Mouse (Mus musculus) left cerebral cortex, adult 18-20 months (tissue): ENCODE measurements at regions not wholly inside any gene's neighbourhood (a gene's known extent, or its start where the extent isn't known, plus 50 kb on each side); places are given as distances from the start of the nearest gene placed in this dataset.
A peak's percentile ranks its signal among the peaks of the same experiment; 100 is the strongest.

ENCODE experiments used
- DNase-seq, 2 experiments: peaks; one replicate each; pipeline ENCODE4 v3.0.0; 2021 to 2022; ENCODE audit warnings: low spot score in 2 of 2, mixed read lengths in 1 of 2

- DNase-seq = no peak
These were observed 226.0 kb upstream of the Fam241a start for GRCm38 (mm10) chr3:128122111-128122510.

- no peak for DNase-seq
These were observed 224.7 kb upstream of the Fam241a start for GRCm38 (mm10) chr3:128120647-128121440.

GRCm38 (mm10) chr3:128113209-128113608 is 217.1 kb upstream of the Fam241a start:
- no peak for DNase-seq

GRCm38 (mm10) chr3:128110406-128110805 is 214.3 kb upstream of the Fam241a start:
- no peak for DNase-seq

- DNase-seq = no peak
These were observed 208.4 kb upstream of the Fam241a start for GRCm38 (mm10) chr3:128104516-128104915.

- no peak for DNase-seq
These were observed 196.9 kb upstream of the Fam241a start for GRCm38 (mm10) chr3:128093046-128093445.

- peak; percentile 30 to 48 for DNase-seq
These were observed 192.1 kb upstream of the Fam241a start for GRCm38 (mm10) chr3:128088207-128088606.

- no peak for DNase-seq
These were observed 191.0 kb upstream of the Fam241a start for GRCm38 (mm10) chr3:128087163-128087562.

GRCm38 (mm10) chr3:128082463-128082862 is 186.3 kb upstream of the Fam241a start:
- DNase-seq = no peak

GRCm38 (mm10) chr3:128081430-128081829 is 185.3 kb upstream of the Fam241a start:
- DNase-seq = no peak

GRCm38 (mm10) chr3:128067861-128068260 is 171.7 kb upstream of the Fam241a start:
- DNase-seq = no peak

GRCm38 (mm10) chr3:128054031-128054430 is 157.9 kb upstream of the Fam241a start:
- no peak for DNase-seq

- DNase-seq = no peak
These were observed 147.6 kb upstream of the Fam241a start for GRCm38 (mm10) chr3:128043709-128044108.

GRCm38 (mm10) chr3:128040407-128041115 is 144.4 kb upstream of the Fam241a start:
- DNase-seq = no peak

- DNase-seq = no peak
These were observed 143.1 kb upstream of the Fam241a start for GRCm38 (mm10) chr3:128039185-128039584.

- DNase-seq = no peak
These were observed 140.4 kb upstream of the Fam241a start for GRCm38 (mm10) chr3:128036538-128036937.

GRCm38 (mm10) chr3:128030352-128030751 is 134.2 kb upstream of the Fam241a start:
- DNase-seq = no peak

GRCm38 (mm10) chr3:128029565-128029915 is 133.4 kb upstream of the Fam241a start:
- DNase-seq = no peak

GRCm38 (mm10) chr3:128028856-128029564 is 132.9 kb upstream of the Fam241a start:
- DNase-seq = no peak

GRCm38 (mm10) chr3:128024856-128025255 is 128.7 kb upstream of the Fam241a start:
- DNase-seq = no peak

- DNase-seq = no peak
These were observed 118.8 kb upstream of the Fam241a start for GRCm38 (mm10) chr3:128014909-128015308.
